Mouse (Mus musculus): ENCODE measurements around the gene Nfil3.

DNA sequence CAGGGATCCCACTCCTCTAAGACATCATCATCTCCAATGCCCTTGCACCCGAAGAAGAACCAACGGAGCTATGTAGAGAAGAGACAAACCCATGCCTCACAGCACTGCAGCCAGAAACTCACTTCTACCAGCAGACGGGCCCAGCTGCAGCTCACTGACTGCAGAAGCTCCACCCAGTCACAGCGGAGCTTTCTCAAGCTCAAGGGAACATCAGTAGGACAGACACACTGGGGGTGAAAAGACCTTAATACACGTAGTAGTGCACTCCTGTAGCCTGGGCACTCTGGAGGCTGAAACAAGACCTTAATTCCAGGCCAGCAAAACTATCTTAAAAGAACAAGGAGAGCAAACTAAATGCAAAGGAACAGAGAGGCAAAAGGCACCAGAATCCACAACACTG, 56.4 kb downstream of the Nfil3 start:
- no peak for TF ChIP-seq POLR2A (IDR thresholded peaks at IDR 0.05; ENCODE audit: low read depth, low read length)
- no peak for TF ChIP-seq CTCF (conservative IDR thresholded peaks at IDR 0.05; ENCODE audit: insufficient read depth, insufficient read length, low read depth, low read length)

Measured in kidney, adult 2 months (tissue).